Mouse (Mus musculus): ENCODE data around the gene Itgb4.

- TF ChIP-seq POLR2A (IDR thresholded peaks at IDR 0.05; ENCODE audit: extremely low read depth, insufficient read depth, low read length) (no peak), CTCF (IDR thresholded peaks at IDR 0.05; ENCODE audit: extremely low read depth, insufficient read depth, low read length) (peak; percentile 31; the same call in 1 of the 2 replicates)
Observed at GRCm38 (mm10) chr11:115941980-115942379, 32.5 kb upstream of the Itgb4 start.

Measured in cortical plate, adult 2 months (tissue).